Mouse (Mus musculus) thymus, postnatal 14 days (tissue): ENCODE results near the gene Lrrc40.
"Not testable (repeated sequence)": the region's sequence is repeated elsewhere in the genome, so short reads cannot be mapped to it uniquely, and the experiment has no call there.

Source experiments
- DNase-seq: peaks from one replicate; pipeline ENCODE4 v3.0.0; 2021

Gene Lrrc40

DNA sequence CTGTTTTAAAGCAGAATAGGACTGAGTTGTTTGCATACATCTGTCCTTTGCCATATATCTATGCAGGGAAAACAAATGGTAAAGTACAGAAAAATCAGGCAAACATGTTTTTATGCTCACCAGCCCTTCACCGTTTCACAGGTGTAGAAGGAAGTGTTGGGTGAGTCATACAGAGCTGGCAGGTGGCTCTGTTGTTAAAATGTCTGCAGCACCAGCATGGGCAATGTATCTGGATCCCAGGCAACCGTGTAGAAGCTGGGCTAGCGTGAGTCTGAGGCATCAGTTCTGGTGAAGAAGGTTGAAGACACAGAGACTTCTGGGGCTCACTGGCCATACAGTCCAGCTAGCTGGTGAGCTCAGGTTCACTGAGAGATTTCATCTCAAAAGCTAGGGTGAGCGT is 57.5 kb downstream of the Lrrc40 start:
- no peak for DNase-seq

DNA sequence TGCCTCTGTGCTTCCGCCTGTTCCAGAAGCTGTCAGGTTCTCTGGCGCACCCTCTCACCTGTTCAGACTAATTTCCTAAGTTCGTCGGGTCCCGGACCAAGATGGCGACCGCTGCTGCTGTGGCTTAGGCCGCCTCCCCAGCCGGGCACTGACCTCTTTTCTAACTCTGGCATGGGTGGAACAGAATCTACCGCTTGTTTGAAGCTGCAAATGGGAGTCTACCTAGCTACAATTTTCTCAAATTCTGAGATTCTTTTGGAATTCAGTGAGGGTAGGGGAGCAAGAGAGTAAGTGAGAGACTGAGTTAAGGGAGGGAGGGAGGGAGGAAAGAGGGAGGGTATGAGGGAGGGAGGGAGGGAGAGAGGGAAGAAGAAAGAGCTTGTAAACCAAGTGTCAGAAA is 65.6 kb downstream of the Lrrc40 start:
- DNase-seq, result not testable (repeated sequence)

DNA sequence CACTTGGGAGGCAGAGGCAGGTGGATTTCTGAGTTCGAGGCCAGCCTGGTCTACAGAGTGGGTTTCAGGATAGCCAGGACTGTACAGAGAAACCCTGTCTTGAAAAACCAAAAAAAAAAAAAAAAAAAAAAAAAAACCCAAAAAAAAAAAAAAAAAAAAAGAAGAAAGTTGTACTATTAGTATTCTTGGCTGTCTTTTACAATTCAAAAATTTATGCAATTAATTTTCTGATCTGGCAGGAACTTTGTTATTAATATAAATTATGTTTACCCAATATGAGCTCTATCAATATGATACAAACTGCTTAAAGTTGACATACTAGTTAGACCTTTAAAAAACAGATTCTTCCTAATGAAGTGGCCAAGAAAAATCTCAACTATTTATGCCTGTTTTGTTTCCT is 66.1 kb downstream of the Lrrc40 start:
- not testable (repeated sequence) for DNase-seq

DNA sequence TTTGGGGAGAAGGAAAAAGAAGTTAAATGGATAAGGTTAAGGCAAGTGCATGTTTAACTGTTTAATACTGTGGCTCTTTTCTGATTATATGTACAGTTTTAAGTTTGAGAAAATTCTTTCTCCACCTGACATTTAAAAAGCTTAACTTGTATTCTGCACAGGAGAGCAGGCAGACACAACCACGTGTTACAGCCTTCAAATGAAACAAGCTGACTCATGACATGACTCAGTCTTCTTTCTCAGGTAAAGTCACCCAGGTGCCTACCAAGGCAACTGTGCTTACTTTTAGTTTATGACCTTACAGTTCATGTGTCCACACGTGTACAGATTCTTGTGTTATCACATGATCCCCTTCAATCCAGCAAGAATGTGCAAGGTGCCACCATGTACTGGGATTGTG is 67.0 kb downstream of the Lrrc40 start:
- DNase-seq, result no peak

DNA sequence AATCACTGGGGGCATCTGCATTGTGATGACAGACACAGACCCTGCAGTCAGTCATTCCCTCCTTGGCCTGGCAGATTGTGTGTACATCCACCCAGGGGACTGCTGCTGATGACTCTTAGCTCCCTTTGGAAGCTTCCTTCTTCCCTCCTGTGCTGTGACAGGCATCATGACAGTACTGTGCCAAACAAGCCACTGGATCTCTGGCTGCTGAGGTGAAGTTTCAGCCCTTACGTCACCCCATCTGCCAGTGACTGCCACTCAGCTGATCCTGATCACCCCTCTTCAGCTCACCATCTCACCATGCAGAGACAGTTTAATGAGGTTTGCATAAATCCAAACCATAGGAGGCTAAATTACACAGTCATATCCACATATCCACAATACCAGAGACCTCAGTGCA is 68.8 kb downstream of the Lrrc40 start:
- DNase-seq, result no peak
